Mouse (Mus musculus) adrenal gland, postnatal 14 days (tissue): ENCODE data around the gene Kcnma1. TPM values are rescaled to one million over a fixed set of nuclear protein-coding genes. Genes with fewer than 3 reads are reported as not detected.

Experiments
- DNase-seq: peaks from one replicate; pipeline ENCODE4 v3.0.0; 2021; ENCODE audit warnings: mixed read lengths
- total RNA-seq: library from RNA; stranded (reverse); gene quantifications from 2 replicates; pipeline ENCODE4 v1.2.3, GENCODE M21; 2021

Kcnma1 gene
- total RNA-seq, 1 experiment from 2014 or later: 43.9 TPM

- DNase-seq: peak; percentile 40
These were observed 584.3 kb downstream of the Kcnma1 start for GRCm38 (mm10) chr14:23430006-23430405.

- DNase-seq: peak; percentile 37
These were observed 585.2 kb downstream of the Kcnma1 start for GRCm38 (mm10) chr14:23429043-23429442.

GRCm38 (mm10) chr14:23422481-23423040 is 591.7 kb downstream of the Kcnma1 start:
- no peak for DNase-seq

GRCm38 (mm10) chr14:23418955-23419354 is 595.3 kb downstream of the Kcnma1 start:
- DNase-seq: no peak

- no peak for DNase-seq
These were observed 607.2 kb downstream of the Kcnma1 start for GRCm38 (mm10) chr14:23407051-23407450.

GRCm38 (mm10) chr14:23400777-23401469 is 613.4 kb downstream of the Kcnma1 start:
- peak; percentile 71 for DNase-seq

GRCm38 (mm10) chr14:23397642-23398041 is 616.6 kb downstream of the Kcnma1 start:
- DNase-seq: no peak

GRCm38 (mm10) chr14:23391566-23391965 is 622.7 kb downstream of the Kcnma1 start:
- no peak for DNase-seq

GRCm38 (mm10) chr14:23390768-23391167 is 623.5 kb downstream of the Kcnma1 start:
- no peak for DNase-seq

GRCm38 (mm10) chr14:23390161-23390560 is 624.1 kb downstream of the Kcnma1 start:
- no peak for DNase-seq

- no peak for DNase-seq
These were observed 627.5 kb downstream of the Kcnma1 start for GRCm38 (mm10) chr14:23386786-23387185.

GRCm38 (mm10) chr14:23385776-23386608 is 628.3 kb downstream of the Kcnma1 start:
- DNase-seq: no peak

GRCm38 (mm10) chr14:23378351-23379087 is 635.8 kb downstream of the Kcnma1 start:
- no peak for DNase-seq

- no peak for DNase-seq
These were observed 642.3 kb downstream of the Kcnma1 start for GRCm38 (mm10) chr14:23372021-23372420.

GRCm38 (mm10) chr14:23360491-23360995 is 653.7 kb downstream of the Kcnma1 start:
- DNase-seq: no peak

GRCm38 (mm10) chr14:23358776-23359175 is 655.5 kb downstream of the Kcnma1 start:
- no peak for DNase-seq

- DNase-seq: no peak
These were observed 656.6 kb downstream of the Kcnma1 start for GRCm38 (mm10) chr14:23357529-23358278.

- DNase-seq: no peak
These were observed 687.5 kb downstream of the Kcnma1 start for GRCm38 (mm10) chr14:23326786-23327185.

- DNase-seq: no peak
These were observed 709.0 kb downstream of the Kcnma1 start for GRCm38 (mm10) chr14:23305288-23305687.

GRCm38 (mm10) chr14:23300443-23300842 is 713.8 kb downstream of the Kcnma1 start:
- DNase-seq: no peak

GRCm38 (mm10) chr14:23290634-23291033 is 723.7 kb downstream of the Kcnma1 start:
- no peak for DNase-seq
